Mouse (Mus musculus): ENCODE measurements at regions not wholly inside any gene's neighbourhood (a gene's known extent, or its start where the extent isn't known, plus 50 kb on each side); places are given as distances from the start of the nearest gene placed in this dataset.

DNA sequence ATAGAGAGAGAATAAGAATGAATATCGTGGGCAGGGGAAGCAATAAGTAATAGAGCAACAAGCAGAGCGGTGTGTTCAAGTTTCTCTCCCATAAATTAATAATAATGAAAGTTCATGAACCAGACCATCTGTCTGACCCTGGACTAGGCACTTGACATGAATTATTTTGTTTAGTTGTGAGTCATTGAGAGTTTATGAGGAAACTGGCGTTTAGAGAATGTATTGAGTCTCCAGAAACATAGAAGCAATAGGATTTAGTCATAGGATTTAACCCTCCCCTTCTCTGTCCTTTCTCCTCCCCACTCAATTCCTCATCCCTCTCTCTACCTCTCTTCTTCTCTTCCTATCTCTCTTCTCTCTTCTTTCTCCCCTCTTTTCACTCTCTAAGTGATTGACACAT lies 219.1 kb upstream of the Prdm1 start:
- no peak overlapping the region for H3K4me3 ChIP-seq (ENCODE audit: control insufficient read depth in 1 of 2, insufficient read depth in 1 of 2, low read depth in 2 of 2, low read length in 2 of 2)
- no peak overlapping the region for H3K9ac ChIP-seq (ENCODE audit: control insufficient read depth, low read depth, low read length, poor library complexity, severe bottlenecking)
- TF ChIP-seq ELF1 (IDR thresholded peaks at IDR 0.05; ENCODE audit: low read depth, low read length) (no peak), CHD2 (IDR thresholded peaks at IDR 0.05; ENCODE audit: low read length) (no peak), JUND (IDR thresholded peaks at IDR 0.05; ENCODE audit: low read depth, low read length) (no peak), TAL1 (IDR thresholded peaks at IDR 0.05; ENCODE audit: low read length) (no peak), MYB (IDR thresholded peaks at IDR 0.05; ENCODE audit: low read depth, low read length) (no peak), ZKSCAN1 (IDR thresholded peaks at IDR 0.05; ENCODE audit: low read depth, low read length) (no peak), TBP (IDR thresholded peaks at IDR 0.05; ENCODE audit: low read depth, low read length) (no peak), ZC3H11A (IDR thresholded peaks at IDR 0.05; ENCODE audit: low read depth, low read length) (no peak), GABPA (IDR thresholded peaks at IDR 0.05; ENCODE audit: low read depth, low read length) (no peak), HCFC1 (IDR thresholded peaks at IDR 0.05; ENCODE audit: low read depth, low read length) (no peak)
- no peaks in the 10 kb centered on the region for H3K27me3 ChIP-seq (ENCODE audit: control insufficient read depth in 1 of 2, insufficient read depth in 2 of 2, low read length in 2 of 2)
- H3K79me2 ChIP-seq (ENCODE audit: control insufficient read depth, insufficient read depth, low read length, poor library complexity) = no peaks in the 10 kb centered on the region
- no peak overlapping the region for H3K27ac ChIP-seq (ENCODE audit: control insufficient read depth, low read depth, low read length)
- H3K9me3 ChIP-seq (replicated peaks; ENCODE audit: insufficient read depth, low read length) = no peaks in the 10 kb centered on the region
- DNase-seq (ENCODE audit: low read depth, low spot score) = no peak
- H3K36me3 ChIP-seq (ENCODE audit: control insufficient read depth in 1 of 2, insufficient read depth in 2 of 2, low read length in 2 of 2) = no peaks in the 10 kb centered on the region
- no peaks in the 10 kb centered on the region for H3K4me1 ChIP-seq (ENCODE audit: control insufficient read depth in 1 of 2, insufficient read depth in 2 of 2, low read length in 2 of 2)

DNA sequence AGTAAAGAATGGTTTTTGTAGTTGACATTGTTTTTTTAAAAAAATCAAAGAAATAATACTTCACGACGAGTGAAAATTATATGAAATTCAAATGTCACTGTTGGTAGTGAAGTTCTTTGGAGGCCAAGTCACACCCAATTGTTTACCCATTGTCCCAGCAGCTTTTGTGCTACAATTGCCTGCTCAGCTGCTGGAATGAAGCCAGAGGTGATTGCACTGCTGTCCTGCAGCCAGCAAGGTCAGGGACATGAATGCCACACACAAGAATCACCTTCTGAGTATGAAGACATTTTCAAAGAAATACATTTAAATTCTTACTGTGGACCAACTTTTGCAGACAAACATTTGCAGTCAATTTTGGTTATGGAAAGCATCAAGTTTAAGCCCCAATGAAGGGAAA lies 215.9 kb upstream of the Prdm1 start:
- H3K27ac ChIP-seq (ENCODE audit: control insufficient read depth, low read depth, low read length) = no peak overlapping the region
- DNase-seq (ENCODE audit: low read depth, low spot score) = no peak
- H3K36me3 ChIP-seq (ENCODE audit: control insufficient read depth in 1 of 2, insufficient read depth in 2 of 2, low read length in 2 of 2) = no peaks in the 10 kb centered on the region
- TF ChIP-seq TAL1 (IDR thresholded peaks at IDR 0.05; ENCODE audit: low read length) = no peak
- no peak for TF ChIP-seq RCOR1 (IDR thresholded peaks at IDR 0.05; ENCODE audit: low read depth, low read length)
- TF ChIP-seq USF2 (IDR thresholded peaks at IDR 0.05; ENCODE audit: borderline replicate concordance in 1 of 2, insufficient read depth in 1 of 2, low read depth in 1 of 2, low read length in 2 of 2) = no peak
- TF ChIP-seq NELFE (IDR thresholded peaks at IDR 0.05; ENCODE audit: low read depth, low read length) = no peak
- no peak for TF ChIP-seq UBTF (IDR thresholded peaks at IDR 0.05; ENCODE audit: borderline replicate concordance, insufficient read depth, low read depth, low read length)
- no peak for TF ChIP-seq KAT2A (conservative IDR thresholded peaks at IDR 0.05; ENCODE audit: low read depth, low read length)
- no peak for TF ChIP-seq SIN3A (IDR thresholded peaks at IDR 0.05; ENCODE audit: low read length)
- no peak for TF ChIP-seq RAD21 (IDR thresholded peaks at IDR 0.05; ENCODE audit: low read depth, low read length)
- no peaks in the 10 kb centered on the region for H3K4me1 ChIP-seq (ENCODE audit: control insufficient read depth in 1 of 2, insufficient read depth in 2 of 2, low read length in 2 of 2)
- H3K79me2 ChIP-seq (ENCODE audit: control insufficient read depth, insufficient read depth, low read length, poor library complexity) = no peaks in the 10 kb centered on the region
- H3K9me3 ChIP-seq (replicated peaks; ENCODE audit: insufficient read depth, low read length) = no peaks in the 10 kb centered on the region
- no peaks in the 10 kb centered on the region for H3K27me3 ChIP-seq (ENCODE audit: control insufficient read depth in 1 of 2, insufficient read depth in 2 of 2, low read length in 2 of 2)
- no peak overlapping the region for H3K4me3 ChIP-seq (ENCODE audit: control insufficient read depth in 1 of 2, insufficient read depth in 1 of 2, low read depth in 2 of 2, low read length in 2 of 2)
- H3K9ac ChIP-seq (ENCODE audit: control insufficient read depth, low read depth, low read length, poor library complexity, severe bottlenecking) = no peak overlapping the region

Measured in MEL (cell line).